Mouse (Mus musculus): ENCODE data around the gene Eef1g. TPM values are rescaled to one million over a fixed set of nuclear protein-coding genes. Genes with fewer than 3 reads are reported as not detected.
"Not testable (repeated sequence)": the region's sequence is repeated elsewhere in the genome, so short reads cannot be mapped to it uniquely, and the experiment has no call there.

The Eef1g gene
- polyA plus RNA-seq, 1 experiment, result 896 TPM

GRCm38 (mm10) chr19:8999223-8999622 is 32.4 kb downstream of the Eef1g start:
- no peaks in the 10 kb centered on the region for H3K27me3 ChIP-seq (ENCODE audit: control insufficient read depth, insufficient read depth, insufficient read length)
- H3ac ChIP-seq (ENCODE audit: control insufficient read depth, insufficient read length), result no peak overlapping the region
- H3K36me3 ChIP-seq (ENCODE audit: control insufficient read depth, insufficient read depth), result peaks cover 53% of the 10 kb centered on the region

GRCm38 (mm10) chr19:9006915-9007314 is 40.1 kb downstream of the Eef1g start:
- H3K4me3 ChIP-seq; H3K4me2 ChIP-seq (ENCODE audit: low read depth); H3ac ChIP-seq (ENCODE audit: control insufficient read depth, insufficient read length); H3K27me3 ChIP-seq (ENCODE audit: control insufficient read depth, insufficient read depth, insufficient read length): not testable (repeated sequence)
- Histone ChIP-seq H3K36me3 (ENCODE audit: control insufficient read depth, insufficient read depth) (peaks cover 66% of the 10 kb centered on the region), H3K79me2 (ENCODE audit: control insufficient read depth, insufficient read depth) (peaks cover 57% of the 10 kb centered on the region)

More at GRCm38 (mm10) chr19:8999223-8999622, 32.4 kb downstream of the Eef1g start:
- Histone ChIP-seq H3K4me2 (ENCODE audit: low read depth) (peak overlapping the region; percentile 100), H3K79me2 (ENCODE audit: control insufficient read depth, insufficient read depth) (peaks cover 99% of the 10 kb centered on the region), H3K4me3 (no peak overlapping the region)
- TF ChIP-seq MYOD1 (IDR thresholded peaks at IDR 0.05; ENCODE audit: control insufficient read depth in 1 of 3, insufficient read length in 2 of 3, low read depth in 2 of 3), result no peak
- no peak for TF ChIP-seq POLR2AphosphoS2 (IDR thresholded peaks at IDR 0.05; ENCODE audit: insufficient read length, low read depth)
- no peak for TF ChIP-seq TCF12 (IDR thresholded peaks at IDR 0.05; ENCODE audit: insufficient read depth, poor library complexity, severe bottlenecking)

GRCm38 (mm10) chr19:9019298-9019697 is 52.5 kb downstream of the Eef1g start:
- H3K36me3 ChIP-seq (ENCODE audit: control insufficient read depth, insufficient read depth), result peaks cover 59% of the 10 kb centered on the region
- H3K27me3 ChIP-seq (ENCODE audit: control insufficient read depth, insufficient read depth, insufficient read length), result no peaks in the 10 kb centered on the region
- no peak overlapping the region for H3K4me3 ChIP-seq
- TF ChIP-seq POLR2A (IDR thresholded peaks at IDR 0.05; ENCODE audit: insufficient read length, low read depth), result no peak
- peaks cover under 1% of the 10 kb centered on the region for H3K79me2 ChIP-seq (ENCODE audit: control insufficient read depth, insufficient read depth)
- no peak overlapping the region for H3ac ChIP-seq (ENCODE audit: control insufficient read depth, insufficient read length)
- H3K4me2 ChIP-seq (ENCODE audit: low read depth), result no peak overlapping the region

GRCm38 (mm10) chr19:9023021-9023778 is 56.4 kb downstream of the Eef1g start:
- Histone ChIP-seq H3K36me3 (ENCODE audit: control insufficient read depth, insufficient read depth) (peaks cover 27% of the 10 kb centered on the region), H3K4me2 (ENCODE audit: low read depth) (no peak overlapping the region), H3ac (ENCODE audit: control insufficient read depth, insufficient read length) (no peak overlapping the region), H3K4me3 (no peak overlapping the region), H3K79me2 (ENCODE audit: control insufficient read depth, insufficient read depth) (no peaks in the 10 kb centered on the region), H3K27me3 (ENCODE audit: control insufficient read depth, insufficient read depth, insufficient read length) (no peaks in the 10 kb centered on the region)
- peak in 1 of 3 experiments; percentile 11 for TF ChIP-seq MYOG (IDR thresholded peaks at IDR 0.05; ENCODE audit: control insufficient read depth in 1 of 3, insufficient read depth in 1 of 3, insufficient read length in 2 of 3, low read depth in 2 of 3)
- 0 out of 2 replicates have a peak, but pooled peaks have one; percentile 10 for TF ChIP-seq CEBPB (IDR thresholded peaks at IDR 0.05; ENCODE audit: insufficient read depth, poor library complexity, severe bottlenecking)
- TF ChIP-seq POLR2AphosphoS2 (IDR thresholded peaks at IDR 0.05; ENCODE audit: insufficient read length, low read depth), result no peak
- TF ChIP-seq TCF3 (IDR thresholded peaks at IDR 0.05; ENCODE audit: insufficient read length, low read depth), result no peak

DNA sequence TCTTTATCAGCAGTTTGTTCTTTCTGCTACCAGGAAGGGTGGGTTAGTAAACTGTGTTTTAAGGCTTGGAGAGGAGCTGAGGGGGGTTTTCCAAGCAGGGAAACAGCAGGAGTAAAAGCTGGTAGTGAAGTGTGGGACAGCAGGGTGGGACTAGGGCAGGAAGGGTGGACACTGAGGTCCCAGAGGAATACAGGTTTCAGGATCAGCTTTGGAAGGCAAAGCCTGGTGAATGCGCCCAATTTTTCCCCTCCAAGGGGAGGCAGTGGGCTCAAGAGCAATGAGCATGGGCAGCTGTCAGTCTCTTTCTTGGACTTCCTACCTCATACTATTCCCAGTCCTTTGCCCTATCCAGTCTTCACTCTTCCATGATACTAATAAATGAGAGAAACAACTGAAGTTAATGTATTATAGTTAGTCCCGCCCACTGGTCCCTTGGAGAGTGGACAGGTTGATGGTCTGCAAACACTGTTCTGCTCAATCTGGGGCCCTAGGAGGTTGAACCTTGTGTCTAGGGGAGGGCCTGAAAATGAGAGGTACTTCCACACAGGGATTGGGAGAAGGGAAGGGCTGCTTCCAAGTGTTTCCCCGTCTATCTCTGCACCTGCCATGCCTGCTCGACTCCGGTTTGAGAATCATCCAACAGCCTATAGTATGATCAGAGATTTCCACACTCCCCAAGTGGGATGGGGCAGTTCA is 58.9 kb downstream of the Eef1g start:
- Histone ChIP-seq H3K4me3 (no peak overlapping the region), H3ac (ENCODE audit: control insufficient read depth, insufficient read length) (no peak overlapping the region), H3K27me3 (ENCODE audit: control insufficient read depth, insufficient read depth, insufficient read length) (no peaks in the 10 kb centered on the region), H3K36me3 (ENCODE audit: control insufficient read depth, insufficient read depth) (peaks cover 4% of the 10 kb centered on the region), H3K79me2 (ENCODE audit: control insufficient read depth, insufficient read depth) (no peaks in the 10 kb centered on the region), H3K4me2 (ENCODE audit: low read depth) (no peak overlapping the region)
- no peak for TF ChIP-seq REST (IDR thresholded peaks at IDR 0.05; ENCODE audit: insufficient read depth, insufficient read length)
- peak; percentile 31 for TF ChIP-seq POLR2AphosphoS2 (IDR thresholded peaks at IDR 0.05; ENCODE audit: insufficient read length, low read depth)
- TF ChIP-seq MYOG (IDR thresholded peaks at IDR 0.05; ENCODE audit: control insufficient read depth in 1 of 3, insufficient read depth in 1 of 3, insufficient read length in 2 of 3, low read depth in 2 of 3), result no peak
- TF ChIP-seq TCF3 (IDR thresholded peaks at IDR 0.05; ENCODE audit: insufficient read length, low read depth), result no peak

DNA sequence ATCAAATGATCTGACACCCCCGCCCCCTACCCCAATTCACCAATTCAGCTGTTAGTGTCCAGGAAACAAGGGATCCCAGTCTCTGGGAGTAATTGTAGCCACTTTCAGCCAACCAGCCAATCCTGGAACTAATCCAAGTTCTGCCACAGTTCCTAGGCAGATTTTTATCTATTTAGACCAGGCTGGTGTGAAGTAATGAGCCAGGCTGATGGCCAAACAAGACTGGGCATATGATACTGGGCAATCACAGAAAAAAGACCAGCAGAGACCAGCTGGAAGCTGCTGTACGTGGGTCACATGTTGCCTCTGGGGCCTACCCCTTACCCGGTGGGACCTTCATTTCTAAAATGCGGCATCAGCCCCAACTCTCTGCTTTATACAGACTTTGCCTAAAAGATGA is 59.8 kb downstream of the Eef1g start:
- no peak overlapping the region for H3ac ChIP-seq (ENCODE audit: control insufficient read depth, insufficient read length)
- no peaks in the 10 kb centered on the region for H3K36me3 ChIP-seq (ENCODE audit: control insufficient read depth, insufficient read depth)
- no peak overlapping the region for H3K4me2 ChIP-seq (ENCODE audit: low read depth)
- TF ChIP-seq TCF3 (IDR thresholded peaks at IDR 0.05; ENCODE audit: insufficient read length, low read depth) (no peak), USF1 (IDR thresholded peaks at IDR 0.05; ENCODE audit: low read depth) (peak; percentile 36), MYOD1 (IDR thresholded peaks at IDR 0.05; ENCODE audit: control insufficient read depth in 1 of 3, insufficient read length in 2 of 3, low read depth in 2 of 3) (peak in 1 of 3 experiments; percentile 1), MYOG (IDR thresholded peaks at IDR 0.05; ENCODE audit: control insufficient read depth in 1 of 3, insufficient read depth in 1 of 3, insufficient read length in 2 of 3, low read depth in 2 of 3) (peak in 1 of 3 experiments; percentile 27), SRF (IDR thresholded peaks at IDR 0.05; ENCODE audit: control insufficient read depth, insufficient read length, low read depth) (no peak), MAX (IDR thresholded peaks at IDR 0.05; ENCODE audit: low read depth) (no peak), CEBPB (IDR thresholded peaks at IDR 0.05; ENCODE audit: insufficient read depth, poor library complexity, severe bottlenecking) (no peak), POLR2AphosphoS2 (IDR thresholded peaks at IDR 0.05; ENCODE audit: insufficient read length, low read depth) (no peak), REST (IDR thresholded peaks at IDR 0.05; ENCODE audit: insufficient read depth, insufficient read length) (no peak)
- H3K27me3 ChIP-seq (ENCODE audit: control insufficient read depth, insufficient read depth, insufficient read length), result no peaks in the 10 kb centered on the region
- no peaks in the 10 kb centered on the region for H3K79me2 ChIP-seq (ENCODE audit: control insufficient read depth, insufficient read depth)
- H3K4me3 ChIP-seq, result no peak overlapping the region

Measured in myocyte (in vitro differentiated cells).